Mouse (Mus musculus): ENCODE results near the gene Snai1.

- peak; percentile 79 for TF ChIP-seq CTCF (IDR thresholded peaks at IDR 0.05)
- no peak for TF ChIP-seq EP300 (IDR thresholded peaks at IDR 0.05; ENCODE audit: insufficient read depth, low read depth, low read length)
- TF ChIP-seq POLR2A (IDR thresholded peaks at IDR 0.05; ENCODE audit: insufficient read depth, low read depth, low read length), result no peak
Observed at GRCm38 (mm10) chr2:167497272-167497671, 40.7 kb upstream of the Snai1 start.

All from heart, adult 2 months (tissue).